Mouse (Mus musculus): ENCODE measurements around the gene Arhgap21.

- TF ChIP-seq CTCF (IDR thresholded peaks at IDR 0.05; ENCODE audit: control insufficient read depth, insufficient read depth, insufficient replicate concordance, low read depth, low read length) (no peak), POLR2A (IDR thresholded peaks at IDR 0.05; ENCODE audit: control insufficient read depth, low read depth, low read length) (no peak)
Measured at GRCm38 (mm10) chr2:20896446-20896845, 72.2 kb downstream of the Arhgap21 start.

Measured in testis, adult 2 months (tissue).